Comparison of ENCODE assay signal across 8 mouse cellular contexts in genomic region chr5:130256678-130257271, GRCm38 (mm10). TPM values are rescaled to one million over a fixed set of nuclear protein-coding genes. Genes with fewer than 3 reads are reported as not detected.
DNase-seq lines count a peak whose midpoint lies in the region; ATAC-seq and TF ChIP-seq lines count a peak whose summit lies in the region.

No protein-coding gene starts in this region.

- peaks cover 24% of the 10 kb centered on the region for H3K36me3 ChIP-seq in hindbrain, embryonic 13.5 days

- under 1% methylated on average over 25 of the region's 25 CpGs for WGBS in hindbrain, embryonic 13.5 days

- CTCF ChIA-PET in Patski (lab: Charles Lee): interaction anchor here (0.8 to 3.5 kb wide), 7 partner anchors 8 to 596 kb away, joined by 3 to 14 read pairs (median 4); no protein-coding TSS in a partner anchor

- DNase-seq in Patski (ENCODE audit: low read depth, low spot score): peak; percentile 95
- DNase-seq in cerebellum, postnatal 14 days: peak; percentile 95
- DNase-seq in frontal cortex, postnatal 14 days (ENCODE audit: low spot score in 2 of 2): peak; percentile 87 to 90
- peak; percentile 68 to 71 for DNase-seq in layer of hippocampus, postnatal 25 days (ENCODE audit: extremely low spot score in 1 of 2, low spot score in 1 of 2)
- DNase-seq in lung, postnatal 25 days (ENCODE audit: low spot score): peak; percentile 99
- DNase-seq in retina, embryonic 14.5 days (ENCODE audit: low spot score): peak; percentile 97
- DNase-seq in thymus, postnatal 4 days: peak; percentile 89

- peaks cover 34% of the 10 kb centered on the region for H3K4me1 ChIP-seq in hindbrain, embryonic 13.5 days (replicated peaks)

- H3K27ac ChIP-seq in hindbrain, embryonic 13.5 days: peak overlapping the region; percentile 87

- in situ Hi-C loops in Patski (cut with MboI; ENCODE audit: low pct_unique_long_range_greater_than_20kb): loop anchor here (25.0 kb wide), 1 partner anchor 744 kb away; the partner anchor contains the start of gene Sfswap

- no peaks in the 10 kb centered on the region for H3K27me3 ChIP-seq in Patski
- H3K27me3 ChIP-seq in hindbrain, embryonic 13.5 days: no peaks in the 10 kb centered on the region

- no peaks in the 10 kb centered on the region for H3K9me3 ChIP-seq in hindbrain, embryonic 13.5 days

- no peak for TF ChIP-seq CTCF in Patski (IDR thresholded peaks at IDR 0.05)

- POLR2A ChIA-PET in Patski (lab: Charles Lee): interaction anchor here (0.6 to 1.1 kb wide), 3 partner anchors 10 to 532 kb away, joined by 3 read pairs; no protein-coding TSS in a partner anchor

- ATAC-seq in Patski: peak; percentile 94
- ATAC-seq in hindbrain, embryonic 13.5 days (ENCODE audit: low FRiP score): peak; percentile 94

- H3K4me2 ChIP-seq in hindbrain, embryonic 13.5 days: peak overlapping the region; percentile 76

- H3K9ac ChIP-seq in hindbrain, embryonic 13.5 days: peak overlapping the region; percentile 82

- H3K4me3 ChIP-seq in hindbrain, embryonic 13.5 days: peak overlapping the region; percentile 74

RNA-seq across cellular contexts. Expression of gene Tyw1, which starts 1.4 kb away (rescaled TPM):
- polyA plus RNA-seq in Patski (2021): 34.0 TPM
- 24.6 and 25.8 TPM in 2 replicates for polyA plus RNA-seq in hindbrain, embryonic 13.5 days (2015; fragmentation: Nextera tagmentation; extraction: Ambion mirVana)
- total RNA-seq in layer of hippocampus, postnatal 25 days (2021): 10 to 100 TPM; 14.4 to 18.6 TPM

RNA-seq across cellular contexts. Expression of gene Sbds, which starts 1.4 kb away (rescaled TPM):
- polyA plus RNA-seq in Patski (2021): 93.7 TPM
- 62.0 and 69.1 TPM in 2 replicates for polyA plus RNA-seq in hindbrain, embryonic 13.5 days (2015; fragmentation: Nextera tagmentation; extraction: Ambion mirVana)
- 10 to 100 TPM; 68.9 to 81.5 TPM for total RNA-seq in layer of hippocampus, postnatal 25 days (2021)

RNA-seq across cellular contexts. Expression of gene Tmem248, which starts 39.9 kb away (rescaled TPM):
- polyA plus RNA-seq in Patski (2021): 62.9 TPM
- 23.0 and 25.5 TPM in 2 replicates for polyA plus RNA-seq in hindbrain, embryonic 13.5 days (2015; fragmentation: Nextera tagmentation; extraction: Ambion mirVana)
- 10 to 100 TPM; 35.2 to 43.5 TPM for total RNA-seq in layer of hippocampus, postnatal 25 days (2021)

Comparison
In these comparisons a context has a peak if more than half of its experiments do, and no peak if none do; other contexts are left out.
1. Peak in every context shown above with its lines: DNase-seq, ATAC-seq, H3K4me3 ChIP-seq and H3K27ac ChIP-seq.